Mouse (Mus musculus) stomach, embryonic 16.5 days (tissue): ENCODE measurements at regions not wholly inside any gene's neighbourhood (a gene's known extent, or its start where the extent isn't known, plus 50 kb on each side); places are given as distances from the start of the nearest gene placed in this dataset.

Source experiments
- ATAC-seq: fragments of 200-750 bp; cut with Nextera tagmentation; 2 replicates; pipeline ENCODE4 v1.8.0; 2017; ENCODE audit warnings: moderate number of reproducible peaks, moderate TSS enrichment; ENCODE audit not compliant: insufficient read depth, low FRiP score
- H3K27ac ChIP-seq: fragments of 300-500 bp; sonication (generic); 2 replicates; pipeline ENCODE4 v1.5.1; 2014; ENCODE audit warnings: low read length
- H3K27me3 ChIP-seq: fragments of 300-500 bp; sonication (generic); 2 replicates; pipeline ENCODE4 v1.6.1; 2014; ENCODE audit warnings: low read length, control low read depth, mixed read lengths; ENCODE audit not compliant: control insufficient read depth, insufficient read depth
- H3K36me3 ChIP-seq: fragments of 300-500 bp; sonication (generic); 2 replicates; pipeline ENCODE4 v1.6.1; 2014; ENCODE audit warnings: low read length; ENCODE audit not compliant: control insufficient read depth, insufficient read depth
- H3K4me1 ChIP-seq: fragments of 300-500 bp; sonication (generic); 2 replicates; pipeline ENCODE4 v1.6.1; 2014; ENCODE audit warnings: low read length, control low read depth, mixed read lengths; ENCODE audit not compliant: control insufficient read depth, insufficient read depth
- H3K4me2 ChIP-seq: fragments of 300-500 bp; sonication (generic); 2 replicates; pipeline ENCODE4 v1.6.1; 2014; ENCODE audit warnings: low read depth, low read length, mixed read lengths
- H3K4me3 ChIP-seq: fragments of 300-500 bp; sonication (generic); replicated peaks from 2 replicates; pipeline ENCODE4 v1.5.1; 2014; ENCODE audit warnings: mild to moderate bottlenecking, low read length
- H3K9ac ChIP-seq: fragments of 300-500 bp; sonication (generic); 2 replicates; pipeline ENCODE4 v1.6.1; 2014; ENCODE audit warnings: low read length
- H3K9me3 ChIP-seq: fragments of 300-500 bp; sonication (generic); replicated peaks from 2 replicates; pipeline ENCODE4 v1.6.1; 2016; ENCODE audit warnings: low read length, control low read depth; ENCODE audit not compliant: control insufficient read depth
- WGBS: fragments of 180-500 bp; shearing (Covaris S2); extraction: QIAGEN DNeasy Blood & Tissue Kit; methylation state at CpG from one replicate; pipeline ENCODE4 v1.1.7; 2014; 5-methylcytosine and 5-hydroxymethylcytosine counted together

DNA sequence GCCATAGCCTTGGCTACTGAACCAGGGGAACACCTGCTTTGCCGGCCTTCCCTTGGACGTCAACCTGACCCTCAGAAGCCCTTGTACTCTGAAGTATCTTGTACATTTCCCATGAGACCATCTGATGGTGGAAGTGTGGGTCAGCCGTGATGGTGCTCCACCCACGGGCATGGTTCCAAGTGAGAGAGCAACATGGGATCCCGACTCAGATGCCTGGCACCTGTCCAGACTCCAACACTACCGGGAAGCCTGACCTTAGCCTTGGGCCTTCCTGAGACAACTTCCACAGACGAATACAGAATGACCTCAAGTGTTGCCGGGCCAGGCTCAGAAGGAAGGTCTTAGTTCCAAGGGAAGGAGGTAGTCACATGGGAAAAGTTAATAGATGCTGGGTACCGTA lies 181.0 kb upstream of the Gli2 start:
- no peak overlapping the region for H3K27ac ChIP-seq
- no peak overlapping the region for H3K4me3 ChIP-seq
- WGBS = 72% methylated on average over 9 of the region's 9 CpGs
- H3K27me3 ChIP-seq = no peaks in the 10 kb centered on the region
- no peaks in the 10 kb centered on the region for H3K4me1 ChIP-seq
- no peak overlapping the region for H3K4me2 ChIP-seq
- H3K9ac ChIP-seq = no peak overlapping the region
- no peak for ATAC-seq
- no peaks in the 10 kb centered on the region for H3K36me3 ChIP-seq
- H3K9me3 ChIP-seq = peaks cover 6% of the 10 kb centered on the region; the same call in 1 of the 2 replicates

DNA sequence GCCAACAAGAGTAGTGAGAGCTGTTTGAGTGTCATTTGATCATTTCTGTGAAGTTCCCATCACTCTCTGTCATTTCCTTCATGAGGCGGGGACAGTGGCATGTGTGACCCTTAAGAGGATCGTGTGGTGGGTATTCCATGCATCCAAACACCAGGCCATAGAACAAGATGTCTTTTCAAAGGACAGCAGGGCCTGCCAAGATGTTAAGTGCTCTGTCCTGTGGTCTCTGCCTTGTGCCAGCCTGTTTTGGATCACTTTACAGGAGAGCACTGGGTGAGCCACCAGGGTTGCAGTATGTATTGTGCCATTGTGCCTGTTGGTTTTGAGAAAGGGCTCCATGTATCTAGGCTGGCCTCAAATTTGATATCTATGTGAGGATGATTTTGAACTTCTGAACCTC lies 173.6 kb upstream of the Gli2 start:
- Histone ChIP-seq H3K9ac (no peak overlapping the region), H3K4me1 (no peaks in the 10 kb centered on the region), H3K27me3 (no peaks in the 10 kb centered on the region), H3K4me2 (no peak overlapping the region), H3K27ac (no peak overlapping the region), H3K36me3 (no peaks in the 10 kb centered on the region), H3K9me3 (no peaks in the 10 kb centered on the region), H3K4me3 (no peak overlapping the region)
- WGBS = 67% methylated on average over 2 of the region's 2 CpGs
- no peak for ATAC-seq

DNA sequence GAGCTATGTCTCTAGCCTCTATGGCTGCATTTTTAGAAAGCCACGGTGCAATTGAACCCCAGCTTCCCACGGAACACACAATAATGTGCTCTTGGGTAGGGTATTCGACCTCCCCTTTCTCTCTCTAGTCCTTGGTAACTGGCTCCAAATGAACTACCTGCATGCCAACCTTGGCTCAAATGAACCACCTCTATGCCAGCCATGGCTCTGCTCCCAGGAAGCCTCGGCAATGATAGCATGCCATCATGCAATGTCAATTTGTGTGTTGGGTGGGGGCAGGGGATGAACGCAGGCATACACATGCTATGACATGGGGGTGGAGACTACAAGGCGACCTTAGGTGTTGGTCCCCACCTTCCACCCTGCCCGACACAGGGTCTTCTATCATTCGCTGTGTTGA lies 170.5 kb upstream of the Gli2 start:
- no peak for ATAC-seq
- Histone ChIP-seq H3K4me3 (no peak overlapping the region), H3K36me3 (no peaks in the 10 kb centered on the region), H3K27ac (no peak overlapping the region), H3K9ac (no peak overlapping the region), H3K9me3 (no peaks in the 10 kb centered on the region), H3K4me2 (no peak overlapping the region), H3K4me1 (no peaks in the 10 kb centered on the region), H3K27me3 (no peaks in the 10 kb centered on the region)
- 87% methylated on average over 8 of the region's 8 CpGs for WGBS

DNA sequence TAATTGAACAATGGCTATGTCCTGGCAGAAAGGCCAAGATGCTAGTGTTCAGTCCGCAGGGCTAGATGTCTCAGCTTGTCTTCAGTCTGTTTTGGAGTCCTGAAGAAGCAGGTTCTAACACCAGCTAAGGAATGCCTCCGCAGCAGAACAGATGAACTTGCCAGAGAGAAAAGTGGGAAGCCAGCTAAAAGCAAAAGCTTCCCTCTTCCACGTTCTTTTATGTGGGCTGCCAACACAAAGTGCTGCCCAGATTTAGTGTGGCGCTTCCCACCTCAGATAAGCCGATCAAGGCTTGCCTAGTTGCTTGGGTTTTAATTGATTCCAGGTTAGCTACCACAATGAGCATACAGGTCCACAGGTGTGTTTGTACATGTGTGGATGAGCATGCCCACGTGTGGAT lies 168.5 kb upstream of the Gli2 start:
- H3K9me3 ChIP-seq = no peaks in the 10 kb centered on the region
- 80% methylated on average over 6 of the region's 6 CpGs for WGBS
- no peaks in the 10 kb centered on the region for H3K27me3 ChIP-seq
- H3K27ac ChIP-seq = no peak overlapping the region
- H3K4me2 ChIP-seq = no peak overlapping the region
- no peak for ATAC-seq
- H3K9ac ChIP-seq = no peak overlapping the region
- no peak overlapping the region for H3K4me3 ChIP-seq
- H3K4me1 ChIP-seq = no peaks in the 10 kb centered on the region
- H3K36me3 ChIP-seq = no peaks in the 10 kb centered on the region

DNA sequence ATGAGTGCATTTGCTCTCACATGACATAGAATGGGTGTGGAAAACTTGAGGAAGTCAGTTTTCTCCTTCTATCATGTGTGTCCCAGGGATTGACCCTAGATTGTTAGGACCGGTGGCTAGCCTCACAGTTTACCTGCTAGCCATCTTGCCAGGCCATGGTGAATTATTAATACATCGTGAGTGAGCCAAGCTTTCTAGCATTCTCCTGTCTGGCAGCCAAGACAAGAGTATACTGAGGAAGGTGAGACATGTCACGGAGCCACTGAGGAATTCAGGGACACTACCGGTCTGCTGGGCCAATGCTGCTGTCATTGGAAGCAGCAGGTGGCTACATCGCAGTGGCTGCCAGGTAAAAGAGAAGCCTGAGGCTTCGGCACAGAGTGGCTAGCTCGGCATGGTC lies 167.6 kb upstream of the Gli2 start:
- no peaks in the 10 kb centered on the region for H3K36me3 ChIP-seq
- no peaks in the 10 kb centered on the region for H3K4me1 ChIP-seq
- H3K9me3 ChIP-seq = no peaks in the 10 kb centered on the region
- no peak overlapping the region for H3K9ac ChIP-seq
- no peak overlapping the region for H3K4me3 ChIP-seq
- 80% methylated on average over 7 of the region's 7 CpGs for WGBS
- ATAC-seq = no peak
- no peak overlapping the region for H3K27ac ChIP-seq
- H3K27me3 ChIP-seq = no peaks in the 10 kb centered on the region
- H3K4me2 ChIP-seq = no peak overlapping the region

DNA sequence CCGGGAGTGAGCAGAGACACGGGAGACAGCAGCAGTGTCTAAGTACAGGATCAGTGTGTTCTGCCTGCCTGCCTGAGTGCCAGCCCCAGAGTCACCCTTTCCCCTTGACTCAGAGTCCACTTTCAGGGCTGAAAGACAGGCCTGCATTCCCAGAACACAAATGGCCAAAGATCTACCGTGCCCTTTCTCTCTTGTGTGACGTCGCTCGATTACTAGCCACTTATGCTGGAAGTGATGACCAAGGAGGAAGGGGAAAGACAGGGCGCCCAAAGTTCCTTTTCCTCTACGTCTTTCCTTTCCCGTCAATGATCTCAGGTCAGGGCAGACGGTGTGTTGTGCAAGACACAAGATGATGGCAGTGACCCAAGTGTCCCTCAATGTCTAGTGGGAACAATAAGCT lies 166.4 kb upstream of the Gli2 start:
- H3K27ac ChIP-seq = no peak overlapping the region
- H3K36me3 ChIP-seq = no peaks in the 10 kb centered on the region
- ATAC-seq = no peak
- H3K4me3 ChIP-seq = no peak overlapping the region
- H3K4me2 ChIP-seq = no peak overlapping the region
- H3K27me3 ChIP-seq = no peaks in the 10 kb centered on the region
- H3K9ac ChIP-seq = no peak overlapping the region
- H3K4me1 ChIP-seq = no peaks in the 10 kb centered on the region
- no peaks in the 10 kb centered on the region for H3K9me3 ChIP-seq
- WGBS = 75% methylated on average over 10 of the region's 10 CpGs

DNA sequence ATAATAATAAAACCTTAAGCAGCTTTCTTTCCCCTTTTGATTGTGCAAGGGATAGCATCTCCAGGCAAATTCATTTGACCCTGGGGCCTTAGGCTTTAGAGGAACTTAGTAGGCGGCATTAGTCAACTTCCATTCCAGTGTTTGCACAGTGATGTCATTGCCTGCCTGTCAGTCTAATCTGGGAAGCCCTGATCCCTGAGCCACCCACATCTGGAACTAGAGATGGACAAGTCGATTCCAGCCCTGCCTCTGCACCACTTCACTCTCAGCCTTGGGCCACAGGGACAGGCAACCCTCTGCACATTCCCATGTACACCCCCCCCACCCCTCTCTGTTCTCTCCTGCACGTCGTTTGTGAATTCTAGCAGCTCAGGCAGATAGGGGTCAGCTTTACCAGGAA lies 164.0 kb upstream of the Gli2 start:
- Histone ChIP-seq H3K36me3 (no peaks in the 10 kb centered on the region), H3K27me3 (no peaks in the 10 kb centered on the region), H3K9me3 (no peaks in the 10 kb centered on the region), H3K4me2 (no peak overlapping the region), H3K9ac (no peak overlapping the region), H3K27ac (no peak overlapping the region), H3K4me3 (no peak overlapping the region), H3K4me1 (no peaks in the 10 kb centered on the region)
- 26% methylated on average over 4 of the region's 4 CpGs for WGBS
- ATAC-seq = no peak

DNA sequence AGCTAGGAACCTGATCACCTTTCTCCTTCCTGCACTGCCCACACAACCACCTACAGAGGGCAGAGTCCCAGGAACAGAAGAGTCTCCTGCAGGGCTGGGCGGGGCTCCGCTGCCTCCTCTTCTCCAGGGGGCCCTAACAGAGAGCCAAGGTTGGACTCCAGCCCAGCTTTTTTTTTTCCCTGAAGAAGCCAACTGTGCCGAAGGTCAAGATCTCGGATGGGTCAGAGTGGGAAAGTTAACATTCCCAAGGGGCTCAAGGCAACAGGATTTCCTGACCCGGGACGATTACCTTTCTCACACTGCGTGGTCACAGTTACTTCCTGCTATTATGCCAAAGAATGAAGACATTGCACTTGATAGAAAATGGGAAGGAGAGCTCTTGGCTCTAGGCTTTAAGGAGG lies 156.2 kb upstream of the Gli2 start:
- Histone ChIP-seq H3K27ac (no peak overlapping the region), H3K9me3 (no peaks in the 10 kb centered on the region), H3K4me3 (no peak overlapping the region), H3K36me3 (no peaks in the 10 kb centered on the region), H3K27me3 (no peaks in the 10 kb centered on the region), H3K4me1 (no peaks in the 10 kb centered on the region), H3K4me2 (no peak overlapping the region), H3K9ac (no peak overlapping the region)
- no peak for ATAC-seq
- WGBS = 51% methylated on average over 7 of the region's 7 CpGs

DNA sequence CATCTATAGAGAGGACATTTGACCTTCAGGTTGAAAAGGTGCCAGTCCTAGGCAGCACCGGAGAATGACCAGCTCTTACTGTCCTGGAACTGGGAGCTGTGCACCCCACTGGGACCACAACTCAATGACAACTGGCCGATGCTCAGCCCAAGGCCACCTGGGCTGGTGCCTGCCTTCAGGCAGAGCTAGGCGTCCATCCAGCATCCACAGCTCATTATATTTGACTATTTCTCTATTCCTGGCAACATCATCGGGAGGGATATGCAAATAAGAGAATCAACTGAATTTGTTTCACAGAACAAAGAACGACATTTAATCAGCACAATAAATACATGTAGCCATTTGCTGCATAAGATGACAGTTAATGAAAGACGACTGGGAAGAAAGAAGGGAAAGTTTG lies 149.0 kb upstream of the Gli2 start:
- H3K4me1 ChIP-seq = no peaks in the 10 kb centered on the region
- no peak overlapping the region for H3K9ac ChIP-seq
- H3K27me3 ChIP-seq = no peaks in the 10 kb centered on the region
- H3K36me3 ChIP-seq = no peaks in the 10 kb centered on the region
- ATAC-seq = no peak
- H3K27ac ChIP-seq = no peak overlapping the region
- 79% methylated on average over 6 of the region's 6 CpGs for WGBS
- no peak overlapping the region for H3K4me3 ChIP-seq
- H3K4me2 ChIP-seq = no peak overlapping the region
- no peaks in the 10 kb centered on the region for H3K9me3 ChIP-seq

DNA sequence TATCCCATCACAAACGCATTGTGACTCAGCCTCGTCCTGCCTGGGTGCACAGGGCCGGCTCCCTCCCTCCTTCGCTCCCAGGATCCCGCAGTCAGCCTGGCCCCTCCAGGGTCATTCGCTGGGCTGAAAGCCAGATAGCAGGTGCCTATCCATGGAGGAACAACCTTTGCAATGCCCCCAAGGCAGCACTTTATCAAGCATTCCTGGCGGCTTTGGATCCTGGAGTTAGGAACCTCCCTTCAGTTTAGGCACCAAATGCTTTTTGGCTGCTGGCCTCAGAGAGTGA lies 143.9 kb upstream of the Gli2 start:
- peak; percentile 69 for ATAC-seq
- Histone ChIP-seq H3K27ac (peak overlapping the region; percentile 0; the same call in 1 of the 2 replicates), H3K4me2 (peak overlapping the region; percentile 0; the same call in 1 of the 2 replicates), H3K36me3 (no peaks in the 10 kb centered on the region), H3K9ac (no peak overlapping the region), H3K4me1 (no peaks in the 10 kb centered on the region), H3K27me3 (no peaks in the 10 kb centered on the region), H3K9me3 (no peaks in the 10 kb centered on the region), H3K4me3 (no peak overlapping the region)
- 45% methylated on average over 7 of the region's 7 CpGs for WGBS
